Mouse (Mus musculus) limb, embryonic 11.5 days (tissue): Measurements from ENCODE around the gene Ppfibp2. TPM values are rescaled to one million over a fixed set of nuclear protein-coding genes. Genes with fewer than 3 reads are reported as not detected.

Experiments used
- ATAC-seq: fragments of 200-750 bp; cut with Nextera tagmentation; 2 replicates; pipeline ENCODE4 v1.8.0; 2017; ENCODE audit warnings: low read depth; ENCODE audit not compliant: insufficient number of reproducible peaks, low FRiP score, low TSS enrichment
- DNase-seq: peaks from one replicate; pipeline ENCODE4 v3.0.0-alpha.2; 2015; ENCODE audit warnings: low spot score
- H3K27ac ChIP-seq: fragments of 300-500 bp; sonication (generic); replicated peaks from 2 replicates; pipeline ENCODE4 v1.5.1; 2014; ENCODE audit warnings: low read depth, mild to moderate bottlenecking, low read length
- H3K27me3 ChIP-seq: fragments of 300-500 bp; sonication (generic); 2 replicates; pipeline ENCODE4 v1.6.1; 2014; ENCODE audit warnings: mild to moderate bottlenecking, low read length, mixed read lengths; ENCODE audit not compliant: control insufficient read depth, insufficient read depth
- H3K36me3 ChIP-seq: fragments of 300-500 bp; sonication (generic); 2 replicates; pipeline ENCODE4 v1.6.1; 2014; ENCODE audit warnings: mild to moderate bottlenecking, low read length, moderate library complexity, mixed read lengths; ENCODE audit not compliant: control insufficient read depth, insufficient read depth
- H3K4me1 ChIP-seq: fragments of 300-500 bp; sonication (generic); 2 replicates; pipeline ENCODE4 v1.6.1; 2014; ENCODE audit warnings: low read length, mixed read lengths; ENCODE audit not compliant: control insufficient read depth, insufficient read depth
- H3K4me2 ChIP-seq: fragments of 300-500 bp; sonication (generic); 2 replicates; pipeline ENCODE4 v1.6.1; 2014; ENCODE audit warnings: low read depth, mild to moderate bottlenecking, moderate library complexity; ENCODE audit not compliant: severe bottlenecking
- H3K4me3 ChIP-seq: fragments of 300-500 bp; sonication (generic); 2 replicates; pipeline ENCODE4 v1.5.1; 2014; ENCODE audit warnings: low read depth, low read length
- H3K9ac ChIP-seq: fragments of 300-500 bp; sonication (generic); 2 replicates; pipeline ENCODE4 v1.6.1; 2014; ENCODE audit warnings: mild to moderate bottlenecking, low read length
- H3K9me3 ChIP-seq: fragments of 300-500 bp; sonication (generic); 2 replicates; pipeline ENCODE4 v1.6.1; 2016; ENCODE audit warnings: low read length; ENCODE audit not compliant: control insufficient read depth
- WGBS: fragments of 180-500 bp; shearing (Covaris S2); extraction: QIAGEN DNeasy Blood & Tissue Kit; methylation state at CpG from one replicate; pipeline ENCODE4 v1.1.7; 2014; 5-methylcytosine and 5-hydroxymethylcytosine counted together
- polyA plus RNA-seq: library from polyadenylated mRNA; unstranded; fragments of >200 nt; fragmentation: Nextera tagmentation; extraction: Ambion mirVana; gene quantifications from 2 replicates; pipeline ENCODE4 v1.2.1, GENCODE M21; 2014

The Ppfibp2 gene
- polyA plus RNA-seq, 1 experiment from 2014 or later = 18.3 TPM

GRCm38 (mm10) chr7:107747476-107747875 lies 152.5 kb downstream of the Ppfibp2 start:
- Histone ChIP-seq H3K36me3 (no peaks in the 10 kb centered on the region; the same call in 1 of the 2 replicates), H3K9ac (no peak overlapping the region), H3K27ac (no peak overlapping the region), H3K27me3 (no peaks in the 10 kb centered on the region), H3K4me3 (no peak overlapping the region), H3K4me1 (no peaks in the 10 kb centered on the region), H3K9me3 (no peaks in the 10 kb centered on the region), H3K4me2 (no peak overlapping the region)
- 92% methylated on average over 9 of the region's 9 CpGs for WGBS
- DNase-seq (no peak), ATAC-seq (no peak)

DNA sequence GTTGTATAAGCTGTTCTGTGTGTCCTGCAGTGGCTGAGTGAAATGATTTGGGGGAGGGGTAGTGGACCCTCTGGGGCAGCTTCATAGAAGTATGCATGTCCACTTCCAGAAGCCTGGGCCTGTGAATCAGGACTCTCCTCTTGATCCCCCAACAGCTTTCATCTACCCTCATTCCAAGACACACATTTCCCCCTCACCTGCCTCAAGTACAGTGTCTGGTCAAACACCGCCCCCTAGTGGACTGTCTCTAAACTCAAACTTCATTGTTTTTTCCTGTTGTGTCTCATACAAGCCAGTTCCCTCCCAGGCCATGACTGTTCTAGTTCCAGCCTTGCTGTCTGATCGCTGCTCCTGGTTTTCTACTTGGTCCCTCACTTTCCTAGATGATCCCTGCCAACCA lies 152.9 kb downstream of the Ppfibp2 start:
- WGBS = 12% methylated on average over 2 of the region's 2 CpGs
- H3K4me3 ChIP-seq = no peak overlapping the region
- H3K4me1 ChIP-seq = no peaks in the 10 kb centered on the region
- H3K27ac ChIP-seq = no peak overlapping the region
- H3K9me3 ChIP-seq = no peaks in the 10 kb centered on the region
- ATAC-seq (peak; percentile 49; the same call in 1 of the 2 replicates), DNase-seq (peak; percentile 85)
- no peak overlapping the region for H3K4me2 ChIP-seq
- no peaks in the 10 kb centered on the region; the same call in 1 of the 2 replicates for H3K36me3 ChIP-seq
- H3K27me3 ChIP-seq = no peaks in the 10 kb centered on the region
- H3K9ac ChIP-seq = no peak overlapping the region

GRCm38 (mm10) chr7:107749270-107749669 lies 154.3 kb downstream of the Ppfibp2 start:
- DNase-seq (peak; percentile 76), ATAC-seq (0 out of 2 replicates have a peak, but pooled peaks have one; percentile 38)
- Histone ChIP-seq H3K4me3 (no peak overlapping the region), H3K36me3 (no peaks in the 10 kb centered on the region), H3K9ac (no peak overlapping the region), H3K27ac (no peak overlapping the region), H3K27me3 (no peaks in the 10 kb centered on the region), H3K4me2 (no peak overlapping the region), H3K9me3 (no peaks in the 10 kb centered on the region), H3K4me1 (no peaks in the 10 kb centered on the region)
- 9% methylated on average over 3 of the region's 3 CpGs for WGBS

DNA sequence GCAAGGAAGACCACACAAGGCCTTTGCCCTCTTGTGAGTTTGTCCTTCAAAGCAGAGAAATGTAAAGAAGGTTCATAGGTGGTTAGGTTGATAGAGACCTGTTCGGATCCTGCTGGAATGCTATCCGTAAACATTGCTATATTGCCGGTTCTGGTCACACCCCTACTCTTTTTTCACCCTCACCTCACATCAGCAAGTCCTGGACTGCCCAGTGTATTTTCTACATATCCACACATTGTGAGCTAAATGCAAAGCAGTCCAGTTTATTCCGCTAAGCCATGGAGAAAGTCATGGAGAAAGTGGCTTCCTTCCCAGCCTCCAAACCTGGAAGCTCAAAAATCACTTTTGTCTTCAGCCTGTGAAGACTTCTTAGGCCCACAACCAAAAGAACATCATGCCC lies 154.7 kb downstream of the Ppfibp2 start:
- H3K9me3 ChIP-seq = no peaks in the 10 kb centered on the region
- no peak overlapping the region for H3K4me2 ChIP-seq
- no peaks in the 10 kb centered on the region for H3K27me3 ChIP-seq
- H3K9ac ChIP-seq = no peak overlapping the region
- H3K4me1 ChIP-seq = no peaks in the 10 kb centered on the region
- 85% methylated on average over 4 of the region's 4 CpGs for WGBS
- no peak for ATAC-seq
- no peak for DNase-seq
- H3K4me3 ChIP-seq = no peak overlapping the region
- H3K27ac ChIP-seq = no peak overlapping the region
- no peaks in the 10 kb centered on the region for H3K36me3 ChIP-seq

GRCm38 (mm10) chr7:107752031-107752520 lies 157.1 kb downstream of the Ppfibp2 start:
- H3K4me3 ChIP-seq = no peak overlapping the region
- no peak for ATAC-seq
- H3K4me2 ChIP-seq = no peak overlapping the region
- H3K36me3 ChIP-seq = no peaks in the 10 kb centered on the region
- no peak for DNase-seq
- WGBS = 72% methylated on average over 10 of the region's 10 CpGs
- H3K9ac ChIP-seq = no peak overlapping the region
- no peaks in the 10 kb centered on the region for H3K27me3 ChIP-seq
- H3K4me1 ChIP-seq = no peaks in the 10 kb centered on the region
- no peak overlapping the region for H3K27ac ChIP-seq
- no peaks in the 10 kb centered on the region for H3K9me3 ChIP-seq

DNA sequence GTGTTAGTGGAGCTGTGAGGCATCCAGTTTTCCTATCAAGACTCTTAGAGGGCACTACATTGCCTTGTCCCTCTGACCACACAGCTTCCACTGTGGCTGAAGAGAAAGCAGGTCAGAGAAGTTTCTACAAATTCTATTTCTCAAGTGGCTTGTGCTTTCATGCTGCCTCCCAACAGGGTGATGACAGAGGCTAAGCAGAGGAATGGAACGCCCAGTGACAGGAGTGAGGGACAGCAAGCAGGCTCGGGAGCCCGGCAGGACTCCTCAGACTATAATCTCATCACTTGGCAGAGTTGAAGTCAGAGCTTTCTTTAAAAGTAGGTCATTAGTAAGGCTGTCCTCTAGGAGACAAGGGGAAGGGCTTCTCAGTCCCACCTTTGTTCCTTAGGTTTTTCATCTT lies 160.9 kb downstream of the Ppfibp2 start:
- Histone ChIP-seq H3K9me3 (no peaks in the 10 kb centered on the region), H3K4me1 (0 out of 2 replicates have a peak, but pooled peaks cover 3% of the 10 kb centered on the region), H3K4me2 (no peak overlapping the region), H3K36me3 (no peaks in the 10 kb centered on the region), H3K4me3 (no peak overlapping the region), H3K27me3 (no peaks in the 10 kb centered on the region), H3K9ac (no peak overlapping the region), H3K27ac (no peak overlapping the region)
- WGBS = 71% methylated on average over 3 of the region's 3 CpGs
- ATAC-seq = no peak
- DNase-seq = no peak

- no peak overlapping the region for H3K27ac ChIP-seq
- no peaks in the 10 kb centered on the region for H3K27me3 ChIP-seq
- no peak overlapping the region for H3K4me3 ChIP-seq
- WGBS = 95% methylated on average over 2 of the region's 2 CpGs
- no peak for ATAC-seq
- H3K4me1 ChIP-seq = 0 out of 2 replicates have a peak, but pooled peaks cover 3% of the 10 kb centered on the region
- DNase-seq = no peak
- H3K36me3 ChIP-seq = no peaks in the 10 kb centered on the region
- no peak overlapping the region for H3K9ac ChIP-seq
- H3K9me3 ChIP-seq = no peaks in the 10 kb centered on the region
- H3K4me2 ChIP-seq = no peak overlapping the region
Observed at GRCm38 (mm10) chr7:107756748-107757147, 161.7 kb downstream of the Ppfibp2 start.

- peak within 1 kb of the TSS; percentile 64 for H3K4me2 ChIP-seq
- H3K36me3 ChIP-seq = no peaks in the 10 kb centered on the region
- peak; percentile 71; the same call in 1 of the 2 replicates for ATAC-seq
- H3K27ac ChIP-seq = no peak within 1 kb of the TSS
- H3K4me3 ChIP-seq = peak within 1 kb of the TSS; percentile 24
- H3K27me3 ChIP-seq = no peaks in the 10 kb centered on the region
- DNase-seq = peak; percentile 58
- H3K4me1 ChIP-seq = 0 out of 2 replicates have a peak, but pooled peaks cover 3% of the 10 kb centered on the region
- 10% methylated on average over 23 of the region's 23 CpGs for WGBS
- H3K9me3 ChIP-seq = no peaks in the 10 kb centered on the region
- peak within 1 kb of the TSS; percentile 45 for H3K9ac ChIP-seq
Observed at GRCm38 (mm10) chr7:107757308-107758151, 162.5 kb downstream of the Ppfibp2 start, which contains the start of gene Cyb5r2. TSS of gene Cyb5r2 (minus strand) at chr7:107758032.
